Mouse (Mus musculus): ENCODE results near the gene Serbp1. TPM values are rescaled to one million over a fixed set of nuclear protein-coding genes. Genes with fewer than 3 reads are reported as not detected.

The Serbp1 gene
- total RNA-seq, 2 experiments from 2014 or later: 370 to 450 TPM

DNA sequence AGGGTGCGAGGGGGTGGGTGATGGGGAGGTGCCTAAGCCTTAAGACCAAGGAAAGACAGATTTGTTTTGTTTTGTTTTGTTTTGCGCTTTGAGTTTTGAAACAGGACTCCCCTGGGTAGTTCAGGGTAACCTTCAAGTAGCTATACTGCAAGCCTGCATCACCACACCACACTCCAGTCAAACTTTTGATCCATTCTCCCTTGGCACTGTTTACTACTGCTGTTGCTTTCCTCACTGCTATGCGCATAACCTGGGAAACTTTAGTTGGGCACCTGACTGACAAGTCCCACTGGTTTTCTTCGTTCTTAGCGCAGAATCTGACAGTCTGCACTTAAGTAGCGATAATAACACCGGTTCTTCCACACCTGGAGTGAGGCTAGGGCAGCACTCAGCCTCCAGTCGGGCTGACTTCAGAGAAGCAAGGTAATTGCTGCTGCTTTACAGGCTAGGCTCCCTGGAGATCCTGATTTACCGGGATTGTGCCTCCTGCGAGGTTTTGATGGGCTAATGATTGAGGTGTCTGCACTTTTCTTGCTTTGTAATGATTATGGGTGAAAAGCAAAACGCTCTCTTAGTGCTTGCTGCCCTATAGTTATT is 8.0 kb upstream of the Serbp1 start:
- no peak for DNase-seq (ENCODE audit: low spot score in 2 of 2)

DNA sequence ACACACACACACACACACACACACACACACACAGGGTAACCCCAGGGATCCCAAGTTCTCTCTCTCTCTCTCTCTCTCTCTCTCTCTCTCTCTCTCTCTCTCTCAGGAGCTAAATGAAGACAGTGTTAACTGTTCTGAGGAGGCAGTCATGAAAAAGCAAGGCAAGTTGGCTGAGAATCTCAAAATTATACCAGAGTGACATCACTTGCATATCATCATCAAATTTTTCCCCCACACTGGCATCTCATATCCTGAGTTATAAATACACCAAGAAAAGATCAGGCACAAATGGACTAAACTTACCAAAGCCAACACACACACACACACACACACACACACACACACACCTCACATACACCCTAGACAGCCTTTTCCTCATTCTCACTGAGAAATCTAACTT is 7.0 kb upstream of the Serbp1 start:
- no peak for DNase-seq (ENCODE audit: low spot score in 2 of 2)

DNA sequence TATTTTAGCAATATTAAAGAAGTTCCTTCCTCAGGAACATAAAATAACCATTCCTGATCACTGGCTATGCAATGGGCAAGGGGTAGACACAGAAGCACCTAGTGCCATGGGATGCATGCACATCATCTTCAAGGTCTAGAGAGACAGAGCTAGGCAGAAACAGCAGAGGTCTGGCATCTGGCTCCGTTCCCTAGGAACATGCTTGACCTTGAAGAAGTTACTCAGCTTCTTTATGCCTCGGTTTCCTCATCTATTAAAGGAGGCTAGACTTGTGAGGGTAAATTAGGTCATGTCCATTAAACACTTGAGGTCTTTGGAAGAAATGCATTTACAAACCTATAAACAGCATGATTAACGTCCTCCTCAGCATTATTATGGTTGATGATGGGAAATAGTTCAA is 2.3 kb upstream of the Serbp1 start:
- DNase-seq (ENCODE audit: low spot score in 2 of 2): no peak

DNA sequence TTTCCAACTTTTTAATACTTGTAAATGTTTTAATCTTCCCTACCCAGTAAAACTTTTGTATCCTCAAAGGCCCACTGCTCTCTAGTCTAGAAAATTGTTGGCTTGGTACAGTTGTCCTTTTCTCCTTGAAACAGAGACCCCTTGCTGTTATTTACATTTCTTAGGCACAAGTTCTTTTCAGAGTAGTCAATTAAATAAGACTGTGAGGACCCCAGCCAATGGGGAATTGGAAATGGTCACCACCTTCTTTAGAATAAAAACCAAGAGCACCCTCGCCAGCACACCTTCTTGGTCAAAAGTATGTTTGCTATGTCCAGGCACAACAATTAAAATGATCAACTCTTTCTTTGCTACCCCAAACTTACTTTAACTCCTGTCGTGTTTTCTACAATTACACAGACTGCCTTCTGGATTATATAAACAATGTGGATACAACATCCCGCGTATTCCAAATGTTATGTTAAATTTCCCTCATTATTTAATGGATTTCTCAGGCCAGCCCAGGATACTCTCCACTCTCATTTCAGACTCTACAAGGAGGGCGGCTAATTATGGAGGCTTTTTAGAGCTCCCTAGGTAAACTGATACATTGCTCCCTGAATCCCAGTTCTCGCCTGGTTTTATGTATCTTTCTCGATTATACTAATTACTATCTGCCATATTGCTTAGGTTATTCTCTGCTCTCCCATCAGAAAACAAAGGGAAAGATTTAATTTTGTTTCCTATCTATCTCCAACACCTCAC is 1.3 kb upstream of the Serbp1 start:
- DNase-seq (ENCODE audit: low spot score in 2 of 2): no peak

DNA sequence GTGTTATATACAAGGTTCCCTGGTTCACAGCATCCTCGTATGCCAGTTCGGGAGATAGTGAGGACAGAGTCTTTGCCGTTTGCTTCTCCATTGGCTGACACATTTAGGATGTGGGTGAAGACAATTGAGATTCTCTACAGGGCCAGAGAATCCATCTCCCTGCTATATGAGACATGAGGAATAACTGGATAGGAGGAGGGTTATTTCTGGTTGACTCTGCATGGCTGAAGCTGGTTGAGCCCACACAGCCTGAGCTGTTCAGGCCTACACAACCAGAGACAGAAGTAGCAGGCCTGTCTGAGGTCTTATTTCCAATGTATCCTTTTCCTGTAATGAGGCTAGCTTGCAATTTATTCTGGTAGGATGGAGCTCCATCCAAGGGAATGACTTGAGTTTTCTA is 3.3 kb downstream of the Serbp1 start:
- DNase-seq (ENCODE audit: low spot score in 2 of 2): no peak

DNA sequence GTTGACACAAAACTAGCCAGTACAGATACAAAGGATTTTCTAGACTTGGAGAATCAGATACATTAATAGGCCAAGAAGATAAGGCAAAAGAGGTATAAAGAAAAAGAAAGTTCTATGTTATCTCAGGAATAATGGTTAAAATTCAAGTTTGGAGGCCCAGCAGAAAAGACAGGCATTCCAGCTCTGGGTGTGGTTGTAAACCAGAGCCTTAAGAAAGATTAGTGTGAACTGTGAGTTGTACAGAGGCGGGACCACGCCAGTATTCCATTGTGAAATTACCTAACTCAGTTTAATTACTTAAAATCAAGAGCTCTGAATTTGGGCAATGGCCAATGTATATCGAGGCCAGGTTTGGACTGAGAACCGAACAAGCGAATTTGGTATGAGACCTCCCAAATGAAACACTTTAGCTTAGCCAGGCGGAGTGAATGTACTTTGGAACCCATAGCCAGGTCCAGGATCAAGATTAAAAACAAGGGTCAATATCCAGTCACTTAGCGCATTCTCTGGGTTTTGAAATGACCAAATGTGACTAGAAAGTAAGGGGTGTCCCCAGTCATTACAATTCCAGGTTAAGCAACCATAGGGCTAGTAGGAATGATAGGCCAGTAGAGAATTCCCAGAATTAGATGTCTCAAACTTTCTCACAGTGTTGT is 5.9 kb downstream of the Serbp1 start:
- DNase-seq (ENCODE audit: low spot score in 2 of 2): no peak

DNA sequence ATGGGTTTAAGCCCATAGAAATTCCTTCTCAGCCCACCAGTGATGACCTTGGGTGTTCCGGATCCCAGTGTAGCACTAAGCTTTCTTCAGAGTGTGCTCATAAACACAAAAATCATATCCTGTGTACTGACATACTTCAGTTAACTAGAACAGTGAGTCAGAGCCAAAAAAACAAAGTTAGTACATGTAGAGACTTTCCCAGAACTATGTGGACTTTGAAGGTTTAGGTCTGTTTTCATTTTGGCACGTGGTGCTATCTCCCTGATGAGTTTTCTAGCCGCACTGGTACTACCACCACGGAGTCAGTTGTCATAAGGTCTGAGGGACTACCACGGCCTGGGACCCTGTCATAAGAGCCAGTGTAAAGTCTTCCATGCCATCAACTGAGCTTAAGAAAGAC is 6.5 kb downstream of the Serbp1 start:
- DNase-seq (ENCODE audit: low spot score in 2 of 2): no peak

DNA sequence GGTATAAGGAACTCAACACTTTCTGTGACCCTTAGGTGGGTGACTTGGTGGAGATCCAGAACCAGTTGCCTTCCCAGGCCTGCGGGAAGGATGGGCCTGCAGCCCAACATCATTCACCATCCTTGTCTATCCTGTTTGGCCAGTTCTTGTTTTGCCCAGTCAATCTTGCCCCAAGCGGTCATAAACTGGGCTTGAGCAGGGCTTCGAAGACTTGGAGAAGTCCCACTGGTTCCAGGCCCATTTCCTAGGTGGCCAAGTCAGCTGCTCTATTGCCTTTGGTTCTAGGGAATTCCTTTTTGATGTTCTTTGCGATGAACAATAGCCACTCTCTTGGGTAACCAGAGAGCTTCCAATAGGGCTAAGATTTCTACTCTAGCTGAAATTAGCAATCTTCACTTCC is 13.1 kb downstream of the Serbp1 start:
- DNase-seq (ENCODE audit: low spot score in 2 of 2): no peak

DNA sequence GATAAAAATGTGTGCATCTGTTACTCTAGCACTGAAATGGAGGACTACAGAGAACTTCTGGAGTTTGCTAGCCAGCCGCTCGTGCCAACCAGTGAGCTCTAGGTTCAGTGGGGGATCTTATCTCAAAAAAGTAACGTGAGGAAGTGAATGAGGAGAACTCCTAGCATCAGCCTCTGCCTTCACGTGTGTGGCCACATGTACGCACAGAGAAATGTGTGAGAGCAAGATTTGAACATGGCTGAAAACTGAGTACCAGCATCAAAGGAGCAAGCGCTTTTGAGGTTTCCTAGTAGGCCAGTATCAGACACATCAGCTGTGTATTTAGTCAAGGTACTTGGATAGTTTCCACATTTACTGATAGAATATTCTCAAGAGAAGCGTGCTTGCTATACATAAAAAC is 27.0 kb downstream of the Serbp1 start:
- no peak for DNase-seq (ENCODE audit: low spot score in 2 of 2)

DNA sequence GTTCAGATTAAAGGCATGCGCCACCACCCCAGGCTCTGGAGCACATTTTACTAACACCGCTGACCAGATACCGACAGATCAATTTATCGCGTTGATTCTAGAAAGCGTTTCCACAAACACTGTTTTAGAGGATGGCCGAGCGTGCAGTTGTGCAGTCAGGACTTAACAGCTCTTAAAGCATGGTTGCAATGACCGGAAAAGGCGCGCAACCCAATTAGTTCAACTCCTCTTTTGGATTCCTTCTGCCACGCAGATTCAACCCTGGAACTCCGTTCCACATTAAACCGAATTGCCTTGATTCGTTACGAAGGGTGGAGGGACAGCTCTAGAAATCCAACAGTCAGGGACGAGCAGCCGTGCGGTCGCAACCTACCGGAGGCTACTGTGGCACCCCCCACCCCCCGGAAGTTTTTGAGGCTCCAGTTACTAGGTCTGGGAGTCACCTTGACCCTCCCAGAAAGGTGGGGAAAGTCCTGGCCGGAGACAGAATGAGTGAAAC is 28.2 kb downstream of the Serbp1 start:
- DNase-seq (ENCODE audit: low spot score in 2 of 2): peak; percentile 15 to 21

DNA sequence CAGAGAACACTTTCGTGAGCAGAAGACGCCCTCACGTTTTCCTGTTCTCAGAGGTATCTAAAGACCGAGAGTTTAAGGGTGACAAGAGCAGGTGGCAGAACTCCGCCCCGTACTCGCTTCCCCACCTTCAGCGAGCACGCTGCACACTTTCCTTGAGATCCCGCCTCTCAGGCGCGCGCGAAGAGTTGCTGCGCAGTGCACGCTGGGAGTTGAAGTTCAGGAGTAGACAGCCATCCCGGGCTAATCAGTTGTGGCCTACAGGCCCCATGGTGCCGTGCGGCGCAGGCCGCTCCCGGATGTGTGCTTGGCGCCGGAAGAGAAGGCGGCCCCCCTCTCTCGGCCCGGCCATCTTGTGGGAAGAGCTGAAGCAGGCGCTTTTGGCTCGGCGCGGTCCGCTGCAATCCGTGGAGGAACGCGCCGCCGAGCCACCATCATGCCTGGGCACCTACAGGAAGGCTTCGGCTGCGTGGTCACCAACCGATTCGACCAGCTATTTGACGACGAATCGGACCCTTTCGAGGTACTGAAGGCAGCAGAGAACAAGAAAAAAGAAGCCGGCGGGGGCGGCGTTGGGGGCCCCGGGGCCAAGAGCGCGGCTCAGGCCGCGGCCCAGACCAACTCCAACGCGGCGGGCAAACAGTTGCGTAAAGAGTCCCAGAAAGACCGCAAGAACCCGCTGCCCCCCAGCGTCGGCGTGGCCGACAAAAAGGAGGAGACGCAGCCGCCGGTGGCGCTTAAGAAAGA is 28.9 kb downstream of the Serbp1 start:
- DNase-seq (ENCODE audit: low spot score in 2 of 2): peak; percentile 84 to 92

DNA sequence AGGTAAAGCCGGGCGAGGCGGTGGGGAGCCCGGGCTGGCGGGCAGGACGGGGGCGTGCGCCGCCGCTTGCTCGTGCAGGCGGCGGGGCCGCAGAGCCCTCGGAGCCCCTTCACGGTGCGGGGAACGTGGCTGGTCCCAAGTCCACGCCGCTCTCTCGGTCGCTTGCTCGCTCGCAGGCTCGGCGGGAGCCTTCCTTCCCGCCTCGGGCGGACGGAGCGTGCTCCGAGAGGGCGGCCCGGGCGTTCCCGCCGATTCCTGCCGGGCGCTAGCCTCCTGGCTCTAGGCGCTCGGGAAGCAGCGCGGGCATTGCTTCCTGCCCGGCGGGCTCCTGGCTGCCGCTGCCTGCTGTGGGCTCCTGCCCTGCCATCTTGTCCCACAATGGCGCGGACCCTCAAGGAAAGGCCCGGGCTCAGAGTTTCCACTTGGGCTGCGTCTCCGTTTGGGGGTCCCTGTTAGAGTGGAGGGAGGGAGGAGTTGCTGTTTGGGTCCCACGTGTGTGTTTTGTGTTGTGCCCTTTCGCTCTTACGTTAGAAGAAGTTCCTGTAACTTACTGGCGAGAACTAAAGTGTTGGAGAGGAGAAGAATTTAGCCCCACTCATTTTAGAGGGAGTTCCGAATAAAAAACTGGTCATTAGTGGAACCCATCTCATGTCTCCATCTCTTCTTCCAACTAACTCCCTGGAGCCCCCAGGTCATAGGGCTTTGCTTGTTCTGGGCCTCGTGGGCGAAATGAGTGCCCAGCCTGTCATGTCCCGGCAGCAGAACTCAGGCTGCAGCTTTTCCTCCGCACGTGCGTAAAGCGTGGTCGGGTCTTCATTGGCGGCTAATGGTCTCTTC is 29.6 kb downstream of the Serbp1 start:
- DNase-seq (ENCODE audit: low spot score in 2 of 2): peak; percentile 24 to 47

DNA sequence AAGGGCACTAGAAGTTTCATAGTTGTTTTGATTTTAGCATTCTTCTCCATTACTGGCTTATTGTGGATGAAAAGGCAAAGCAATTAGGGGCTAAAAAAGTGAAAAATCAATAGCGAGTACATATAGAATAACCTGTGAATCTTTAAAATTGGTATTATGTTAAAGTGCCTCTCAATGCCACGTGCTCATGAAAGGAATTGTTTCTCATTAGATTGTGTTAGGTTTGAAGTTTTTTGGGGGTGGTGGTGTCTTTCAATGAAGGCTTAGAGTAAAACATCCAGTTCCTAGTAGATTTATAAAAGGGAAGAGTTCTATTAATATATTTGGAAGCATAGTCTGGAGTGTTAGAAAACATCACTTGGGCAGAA is 30.3 kb downstream of the Serbp1 start:
- DNase-seq (ENCODE audit: low spot score in 2 of 2): no peak

DNA sequence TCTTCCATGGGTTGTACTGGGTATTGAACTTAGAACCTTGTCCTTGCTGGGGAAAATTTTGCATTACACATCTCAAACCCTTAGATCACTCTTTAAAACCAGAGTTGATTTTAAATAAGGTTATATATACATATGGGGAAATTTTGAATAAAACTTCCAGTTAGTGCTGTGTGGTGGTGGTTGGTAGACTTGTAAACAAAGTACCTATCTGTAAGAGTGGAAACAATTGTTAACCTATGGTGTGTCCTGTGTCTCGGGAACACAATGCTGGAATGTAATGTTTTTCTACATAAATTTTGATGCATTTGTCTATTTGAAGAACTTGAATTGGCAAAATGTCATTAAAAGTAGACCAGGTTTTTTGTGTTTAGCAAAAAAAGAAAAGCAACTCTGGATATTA is 31.0 kb downstream of the Serbp1 start:
- DNase-seq (ENCODE audit: low spot score in 2 of 2): no peak

DNA sequence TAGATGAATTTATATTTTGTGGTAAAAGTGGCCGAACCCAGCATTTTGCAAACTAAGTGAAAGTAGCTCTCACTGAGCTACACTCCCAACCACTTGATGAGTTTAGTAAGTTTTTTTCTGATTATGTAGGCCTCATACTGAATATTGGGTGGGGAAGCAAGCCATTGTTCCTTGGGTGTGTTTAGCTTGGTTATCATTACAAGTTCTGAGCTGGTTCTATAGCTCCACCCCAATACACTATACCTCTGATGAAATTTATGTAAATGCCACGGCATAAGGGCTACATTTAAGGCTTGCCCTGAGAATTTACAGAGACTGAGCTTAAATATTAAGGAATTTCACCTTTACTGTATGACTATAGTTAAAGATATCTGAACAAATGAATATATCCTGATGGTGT is 31.5 kb downstream of the Serbp1 start:
- no peak for DNase-seq (ENCODE audit: low spot score in 2 of 2)

DNA sequence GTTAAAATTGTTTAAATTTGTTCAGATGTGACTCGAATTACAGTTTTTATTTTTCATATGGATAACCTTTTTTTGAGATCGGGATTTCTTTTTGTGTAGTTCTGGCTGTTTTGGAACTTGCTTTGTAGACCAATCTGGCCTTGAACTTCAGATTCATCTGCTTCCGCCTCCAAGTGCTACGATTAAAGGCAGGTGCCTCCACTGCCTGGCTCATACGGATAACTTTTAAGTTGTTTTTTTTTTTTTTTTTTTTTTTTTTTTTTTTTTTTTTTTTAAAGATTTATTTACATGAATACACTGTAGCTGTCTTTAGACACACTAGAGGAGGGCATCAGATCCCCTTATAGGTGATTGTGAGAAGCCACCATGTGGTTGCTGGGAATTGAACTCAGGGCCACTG is 40.0 kb downstream of the Serbp1 start:
- no peak for DNase-seq (ENCODE audit: low spot score in 2 of 2)

DNA sequence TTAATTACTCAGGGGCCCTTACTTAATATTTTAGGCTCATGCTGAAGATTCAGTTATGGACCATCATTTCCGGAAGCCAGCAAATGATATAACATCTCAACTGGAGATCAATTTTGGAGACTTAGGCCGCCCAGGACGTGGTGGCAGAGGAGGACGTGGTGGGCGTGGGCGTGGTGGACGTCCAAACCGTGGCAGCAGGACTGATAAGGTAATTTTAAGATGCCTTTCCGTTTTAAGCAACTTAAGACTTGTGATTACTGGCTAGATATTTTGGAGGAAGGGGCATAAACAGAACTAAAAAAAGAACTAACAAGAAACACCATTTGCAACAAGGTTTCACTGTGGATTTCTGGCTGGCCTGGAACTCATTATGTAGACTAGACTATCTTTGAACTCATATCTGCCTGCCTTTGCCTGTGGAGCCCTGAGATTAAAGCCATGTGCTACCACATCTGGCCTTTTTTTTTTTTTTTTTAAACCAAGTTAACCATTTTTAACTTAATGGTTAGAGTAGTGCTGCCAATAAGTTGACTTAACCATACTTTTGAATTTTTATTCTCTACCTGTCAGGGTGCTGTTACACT is 43.7 kb downstream of the Serbp1 start:
- DNase-seq (ENCODE audit: low spot score in 2 of 2): no peak

DNA sequence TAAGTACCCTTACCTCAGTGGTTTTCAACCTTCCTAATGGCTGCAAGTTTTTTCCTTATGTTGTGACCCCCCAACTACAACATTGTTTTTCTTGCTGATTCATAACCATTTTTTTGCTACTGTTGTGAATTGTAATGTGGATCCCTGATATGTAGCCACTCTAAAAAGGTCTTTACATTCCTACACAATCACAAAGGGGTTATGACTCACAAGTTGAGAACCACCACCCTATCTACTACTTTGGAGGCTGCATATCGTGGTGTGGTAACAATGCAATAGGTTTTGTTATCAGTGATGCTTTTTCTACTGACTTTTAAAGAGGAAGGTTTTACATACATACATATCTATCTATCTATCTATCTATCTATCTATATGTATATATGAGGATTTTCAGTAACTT is 44.9 kb downstream of the Serbp1 start:
- no peak for DNase-seq (ENCODE audit: low spot score in 2 of 2)

DNA sequence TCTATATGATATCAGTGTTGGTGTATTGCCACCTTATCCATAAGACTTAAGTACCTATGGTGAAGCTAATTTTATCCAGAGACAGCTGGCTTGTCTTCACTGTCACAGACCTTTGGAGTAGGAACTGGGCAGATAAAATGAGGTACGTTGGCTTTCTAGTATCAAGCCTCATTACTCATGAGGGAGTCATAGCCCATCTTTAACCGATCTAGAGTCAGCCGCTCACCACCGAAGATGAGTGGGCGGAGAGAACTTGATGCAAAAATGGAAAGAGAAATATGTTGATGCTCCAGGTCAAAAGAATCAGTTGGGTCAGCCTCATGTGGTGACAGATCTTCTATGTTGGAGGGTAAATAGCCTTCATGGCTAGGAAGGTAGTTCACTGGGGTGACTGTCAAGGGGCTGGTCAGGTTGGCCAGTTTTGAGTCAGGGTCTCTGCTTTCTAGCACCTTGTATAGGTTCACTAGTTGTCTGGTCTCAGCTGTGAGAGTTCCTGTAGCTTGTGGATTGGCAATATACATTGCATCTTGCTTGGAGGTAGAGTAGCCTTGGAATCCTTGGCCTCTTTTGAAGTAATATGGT is 54.2 kb downstream of the Serbp1 start:
- no peak for DNase-seq (ENCODE audit: low spot score in 2 of 2)

DNA sequence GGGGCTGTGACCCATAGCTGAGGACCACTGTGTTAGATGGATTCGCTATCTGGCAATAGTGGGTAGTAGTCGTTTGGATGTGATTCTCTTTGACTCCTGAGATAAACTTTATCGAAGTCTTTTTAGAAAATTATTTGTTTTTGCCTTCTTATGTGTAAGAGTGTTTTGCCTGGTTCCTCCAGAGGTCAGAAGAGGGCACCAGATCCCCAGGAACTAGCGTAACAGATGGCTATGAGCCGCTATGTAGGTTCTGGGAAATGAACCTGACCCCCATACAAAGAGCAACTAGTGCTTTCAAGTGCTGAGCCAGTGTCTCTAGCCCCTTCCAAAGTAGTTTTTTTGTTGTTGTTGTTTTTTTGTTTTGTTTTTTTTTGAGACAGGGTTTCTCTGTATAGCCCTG is 58.1 kb downstream of the Serbp1 start:
- DNase-seq (ENCODE audit: low spot score in 2 of 2): no peak
